Mouse (Mus musculus) ES-CJ7 (cell line): Measurements from ENCODE around the gene Cbfa2t2.

Source experiments
- DNase-seq: peaks from one replicate; pipeline ENCODE4 v3.0.0; 2011; ENCODE audit warnings: low read depth, low spot score

Cbfa2t2 gene

GRCm38 (mm10) chr2:154538310-154538709 is 102.0 kb downstream of the Cbfa2t2 start:
- no peak for DNase-seq

- DNase-seq = no peak
Observed at GRCm38 (mm10) chr2:154538710-154539109, 102.4 kb downstream of the Cbfa2t2 start.

GRCm38 (mm10) chr2:154539720-154540119 is 103.4 kb downstream of the Cbfa2t2 start:
- peak; percentile 39 for DNase-seq

GRCm38 (mm10) chr2:154541630-154542029 is 105.3 kb downstream of the Cbfa2t2 start:
- no peak for DNase-seq

GRCm38 (mm10) chr2:154543567-154544347 is 107.5 kb downstream of the Cbfa2t2 start:
- no peak for DNase-seq

- DNase-seq = no peak
Observed at GRCm38 (mm10) chr2:154546711-154547110, 110.4 kb downstream of the Cbfa2t2 start, which contains the start of gene 1700003F12Rik. Gene 1700003F12Rik (plus strand): TSS chr2:154547085.

GRCm38 (mm10) chr2:154548688-154549087 is 112.4 kb downstream of the Cbfa2t2 start:
- DNase-seq = no peak

GRCm38 (mm10) chr2:154549127-154549885 is 113.0 kb downstream of the Cbfa2t2 start:
- peak; percentile 73 for DNase-seq

- no peak for DNase-seq
Observed at GRCm38 (mm10) chr2:154549886-154550189, 113.6 kb downstream of the Cbfa2t2 start.

- no peak for DNase-seq
Observed at GRCm38 (mm10) chr2:154550937-154551336, 114.7 kb downstream of the Cbfa2t2 start.

GRCm38 (mm10) chr2:154551476-154551875 is 115.2 kb downstream of the Cbfa2t2 start, which contains the start of gene Actl10:
Gene Actl10 (plus strand): TSS chr2:154551776.
- no peak for DNase-seq

GRCm38 (mm10) chr2:154551927-154552326 is 115.6 kb downstream of the Cbfa2t2 start:
- peak; percentile 36 for DNase-seq

- peak; percentile 70 for DNase-seq
Observed at GRCm38 (mm10) chr2:154552424-154552907, 116.2 kb downstream of the Cbfa2t2 start.

- no peak for DNase-seq
Observed at GRCm38 (mm10) chr2:154555235-154555634, 119.0 kb downstream of the Cbfa2t2 start.

- no peak for DNase-seq
Observed at GRCm38 (mm10) chr2:154557184-154557832, 121.0 kb downstream of the Cbfa2t2 start.

GRCm38 (mm10) chr2:154558264-154559039 is 122.2 kb downstream of the Cbfa2t2 start, which contains the start of gene Necab3:
Gene Necab3 (minus strand): TSS chr2:154558890.
- DNase-seq = peak; percentile 43

GRCm38 (mm10) chr2:154563612-154564170 is 127.4 kb downstream of the Cbfa2t2 start:
- DNase-seq = no peak

GRCm38 (mm10) chr2:154565562-154565961 is 129.3 kb downstream of the Cbfa2t2 start:
- DNase-seq = no peak

- DNase-seq = no peak
Observed at GRCm38 (mm10) chr2:154566641-154567040, 130.4 kb downstream of the Cbfa2t2 start.

GRCm38 (mm10) chr2:154567766-154568165 is 131.5 kb downstream of the Cbfa2t2 start:
- DNase-seq = no peak
